Mouse (Mus musculus) left cerebral cortex, adult 2 months (tissue): ENCODE data around the gene Kif5a. TPM values are rescaled to one million over a fixed set of nuclear protein-coding genes. Genes with fewer than 3 reads are reported as not detected.

Source experiments
- DNase-seq, 2 experiments: peaks; one replicate each; pipeline ENCODE4 v3.0.0; 2021 to 2022; ENCODE audit warnings: low spot score in 2 of 2, mixed read lengths in 1 of 2; ENCODE audit errors: extremely low spot score in 1 of 2
- H3K27ac ChIP-seq: fragments of 200-600 bp; 2 replicates; pipeline ENCODE4 v1.8.1; 2022
- H3K4me3 ChIP-seq: fragments of 200-600 bp; 2 replicates; pipeline ENCODE4 v1.8.1; 2022
- CTCF ChIP-seq: fragments of 200-600 bp; IDR thresholded peaks from 2 replicates; pipeline ENCODE4 v1.8.1; 2022; ENCODE audit warnings: antibody characterized with exemption, mild to moderate bottlenecking, moderate library complexity
- intact Hi-C: fragments of 180-260 bp; cut with DNase I; formaldehyde crosslinking; loops from one replicate; pipeline ENCODE4 v1.15.1; 2025
- total RNA-seq, 2 experiments: library from RNA; stranded (reverse); gene quantifications; 2 replicates each; pipeline ENCODE4 v1.2.3; 2021

Kif5a gene
- total RNA-seq, 2 experiments from 2014 or later = 1,016 to 1,023 TPM

- Histone ChIP-seq H3K4me3 (peak overlapping the region; percentile 78), H3K27ac (peak overlapping the region; percentile 87)
- TF ChIP-seq CTCF = no peak
- intact Hi-C loops = no loop called here
- no peak for DNase-seq
These were observed 54.2 kb downstream of the Kif5a start for GRCm38 (mm10) chr10:127208921-127209320.

- intact Hi-C loops = no loop called here
- no peak for TF ChIP-seq CTCF
These were observed 57.8 kb downstream of the Kif5a start for GRCm38 (mm10) chr10:127205373-127205772.

GRCm38 (mm10) chr10:127204589-127204988 is 58.6 kb downstream of the Kif5a start:
- no peak overlapping the region for H3K4me3 ChIP-seq
- no peak overlapping the region for H3K27ac ChIP-seq
- no peak for TF ChIP-seq CTCF
- no peak for DNase-seq
- intact Hi-C loops = no loop called here

More at GRCm38 (mm10) chr10:127205373-127205772, 57.8 kb downstream of the Kif5a start:
- no peak for DNase-seq
- Histone ChIP-seq H3K4me3 (no peak overlapping the region), H3K27ac (no peak overlapping the region)

GRCm38 (mm10) chr10:127203106-127203505 is 60.0 kb downstream of the Kif5a start:
- intact Hi-C loops = no loop called here
- Histone ChIP-seq H3K27ac (no peak overlapping the region), H3K4me3 (no peak overlapping the region)
- DNase-seq = no peak
- no peak for TF ChIP-seq CTCF

GRCm38 (mm10) chr10:127200279-127200678 is 62.9 kb downstream of the Kif5a start:
- intact Hi-C loops = no loop called here
- H3K4me3 ChIP-seq = no peak overlapping the region

GRCm38 (mm10) chr10:127199474-127199873 is 63.7 kb downstream of the Kif5a start:
- no peak for DNase-seq
- peak overlapping the region; percentile 57; the same call in 1 of the 2 replicates for H3K27ac ChIP-seq
- TF ChIP-seq CTCF = no peak
- H3K4me3 ChIP-seq = no peak overlapping the region
- intact Hi-C loops = no loop called here

More at GRCm38 (mm10) chr10:127200279-127200678, 62.9 kb downstream of the Kif5a start:
- peak; percentile 39 for TF ChIP-seq CTCF
- peak overlapping the region; percentile 44; the same call in 1 of the 2 replicates for H3K27ac ChIP-seq
- DNase-seq = no peak

- intact Hi-C loops = no loop called here
- TF ChIP-seq CTCF = no peak
- peak overlapping the region; percentile 99; the same call in 1 of the 2 replicates for H3K27ac ChIP-seq
- H3K4me3 ChIP-seq = no peak overlapping the region
- no peak for DNase-seq
These were observed 64.1 kb downstream of the Kif5a start for GRCm38 (mm10) chr10:127199068-127199467.

- TF ChIP-seq CTCF = no peak
- Histone ChIP-seq H3K27ac (peak overlapping the region; percentile 99), H3K4me3 (no peak overlapping the region)
- no peak for DNase-seq
- intact Hi-C loops = no loop called here
These were observed 64.7 kb downstream of the Kif5a start for GRCm38 (mm10) chr10:127198492-127198891.

- intact Hi-C loops = no loop called here
- Histone ChIP-seq H3K4me3 (no peak overlapping the region), H3K27ac (peak overlapping the region; percentile 99)
- TF ChIP-seq CTCF = no peak
- DNase-seq = no peak
These were observed 65.5 kb downstream of the Kif5a start for GRCm38 (mm10) chr10:127197505-127198110.

- Histone ChIP-seq H3K27ac (peak overlapping the region; percentile 99), H3K4me3 (no peak overlapping the region)
- TF ChIP-seq CTCF = no peak
- no peak for DNase-seq
- intact Hi-C loops = no loop called here
These were observed 66.0 kb downstream of the Kif5a start for GRCm38 (mm10) chr10:127197104-127197503.

- intact Hi-C loops = loop anchor here (1.0 kb wide), 1 partner anchor 14 kb away; no protein-coding TSS in a partner anchor
- Histone ChIP-seq H3K27ac (peak overlapping the region; percentile 99), H3K4me3 (peak overlapping the region; percentile 69)
- no peak for TF ChIP-seq CTCF
- DNase-seq = peak; percentile 59 to 60
These were observed 66.8 kb downstream of the Kif5a start for GRCm38 (mm10) chr10:127196392-127196791.

GRCm38 (mm10) chr10:127195328-127196129 is 67.6 kb downstream of the Kif5a start, which contains the start of gene Dtx3:
Gene Dtx3 (minus strand): TSS chr10:127195728.
- DNase-seq = peak in 1 of 2 experiments; percentile 66
- Histone ChIP-seq H3K27ac (peak within 1 kb of the TSS; percentile 99), H3K4me3 (peak within 1 kb of the TSS; percentile 69)
- TF ChIP-seq CTCF = no peak
- intact Hi-C loops = loop anchor here (1.0 kb wide), 1 partner anchor 15 kb away; no protein-coding TSS in a partner anchor
